Comparison of ENCODE assay signal across 7 mouse cellular contexts in genomic region chr6:13677141-13677761, GRCm38 (mm10). TPM values are rescaled to one million over a fixed set of nuclear protein-coding genes. Genes with fewer than 3 reads are reported as not detected.
DNase-seq lines count a peak whose midpoint lies in the region; ATAC-seq and TF ChIP-seq lines count a peak whose summit lies in the region.

No protein-coding gene starts in this region.

- TF ChIP-seq CTCF in lung, postnatal 0 days (IDR thresholded peaks at IDR 0.05), result 0 out of 2 replicates have a peak, but pooled peaks have one; percentile 9

- H3K36me3 ChIP-seq in heart, embryonic 14.5 days (ENCODE audit: control insufficient read depth, insufficient read depth, low read length), result no peaks in the 10 kb centered on the region
- no peaks in the 10 kb centered on the region for H3K36me3 ChIP-seq in lung, postnatal 0 days (ENCODE audit: insufficient read depth, low read length)

- peak overlapping the region; percentile 78 for H3K4me2 ChIP-seq in heart, embryonic 14.5 days (ENCODE audit: low read length)
- H3K4me2 ChIP-seq in lung, postnatal 0 days (replicated peaks; ENCODE audit: low read depth, low read length), result peak overlapping the region; percentile 76

- H3K27me3 ChIP-seq in heart, embryonic 14.5 days (ENCODE audit: control insufficient read depth, insufficient read depth, low read length), result no peaks in the 10 kb centered on the region
- no peaks in the 10 kb centered on the region for H3K27me3 ChIP-seq in lung, postnatal 0 days (replicated peaks; ENCODE audit: insufficient read depth, low read length)

- peak overlapping the region; percentile 70 to 83 for H3K4me3 ChIP-seq in heart, embryonic 14.5 days (ENCODE audit: control insufficient read depth in 1 of 2, insufficient read depth in 1 of 2, low read depth in 1 of 2, low read length in 2 of 2)
- peak overlapping the region; percentile 94 for H3K4me3 ChIP-seq in lung, postnatal 0 days (ENCODE audit: low read depth, low read length)

- WGBS in heart, embryonic 14.5 days, result 1% methylated on average over 30 of the region's 43 CpGs
- WGBS in lung, postnatal 0 days, result 0% methylated on average over 19 of the region's 43 CpGs

- TF ChIP-seq EP300 in lung, postnatal 0 days (IDR thresholded peaks at IDR 0.05), result no peak

- peak overlapping the region; percentile 83 to 94 for H3K27ac ChIP-seq in heart, embryonic 14.5 days (replicated peaks in 1 of 2; ENCODE audit: control insufficient read depth in 1 of 2, insufficient read depth in 1 of 2, low read depth in 2 of 2, low read length in 2 of 2)
- peak overlapping the region; percentile 87 for H3K27ac ChIP-seq in lung, postnatal 0 days (ENCODE audit: low read length)

- H3K9ac ChIP-seq in heart, embryonic 14.5 days (ENCODE audit: low read length), result peak overlapping the region; percentile 95
- peak overlapping the region; percentile 80 for H3K9ac ChIP-seq in lung, postnatal 0 days (replicated peaks; ENCODE audit: low read depth)

- H3K4me1 ChIP-seq in heart, embryonic 14.5 days (ENCODE audit: control insufficient read depth in 2 of 2, insufficient read depth in 2 of 2, low read length in 2 of 2), result peaks cover 2 to 10% of the 10 kb centered on the region in 2 experiments; a peak in 3 of 4 replicates
- peaks cover 3% of the 10 kb centered on the region; the same call in 1 of the 2 replicates for H3K4me1 ChIP-seq in lung, postnatal 0 days (ENCODE audit: insufficient read depth, low read depth, low read length)

- H3K9me3 ChIP-seq in heart, embryonic 14.5 days (ENCODE audit: control insufficient read depth, low read length), result no peaks in the 10 kb centered on the region
- no peaks in the 10 kb centered on the region for H3K9me3 ChIP-seq in lung, postnatal 0 days (ENCODE audit: low read length)

- peak; percentile 24; the same call in 1 of the 2 replicates for ATAC-seq in erythroblast, adult 5-6 weeks (replicated peaks; ENCODE audit: low FRiP score, poor library complexity, severe bottlenecking)
- peak; percentile 72 for ATAC-seq in heart, embryonic 14.5 days (ENCODE audit: insufficient number of reproducible peaks, insufficient read depth, low FRiP score, low read depth)
- peak; percentile 57 for ATAC-seq in lung, postnatal 0 days

- DNase-seq in MEL-GATA-1-ER (ENCODE audit: extremely low read depth, low read depth), result peak; percentile 26
- DNase-seq in brain, adult 2 months (ENCODE audit: low read depth, low spot score), result peak; percentile 75
- peak; percentile 33 to 48 for DNase-seq in layer of hippocampus, adult 18-20 months (ENCODE audit: low spot score in 2 of 2)
- DNase-seq in lung, postnatal 0 days (ENCODE audit: low spot score), result peak; percentile 62
- DNase-seq in right cerebral cortex, adult 18-20 months, result peak; percentile 59

RNA-seq across cellular contexts. Expression of gene Bmt2, which starts 0.5 kb away (rescaled TPM):
- 2.3 and 6.5 TPM in 2 replicates for total RNA-seq in erythroblast, adult 5-6 weeks (2015; ENCODE audit: low replicate concordance)
- 4.0 and 6.0 TPM in 2 replicates for total RNA-seq in erythroblast, adult 5-6 weeks (2017; ENCODE audit: low replicate concordance)
- 22.8 and 23.4 TPM in 2 replicates for polyA plus RNA-seq in heart, embryonic 14.5 days (2014; fragmentation: Nextera tagmentation; extraction: Ambion mirVana)
- total RNA-seq in layer of hippocampus, adult 18-20 months (2021), result 10 to 100 TPM; 22.5 to 23.3 TPM
- 9.7 and 12.4 TPM in 2 replicates for polyA plus RNA-seq in lung, postnatal 0 days (2015; fragmentation: Nextera tagmentation; extraction: Ambion mirVana)

Comparison
In these comparisons a context has a peak if more than half of its experiments do, and no peak if none do; other contexts are left out.
1. Peak in every context shown above with its lines: DNase-seq, ATAC-seq, H3K4me3 ChIP-seq and H3K27ac ChIP-seq.